Mouse (Mus musculus) c-Kit-negative CD71-positive TER-119-positive erythroid progenitor cells, embryonic 14.5 days (primary cell): ENCODE data around the gene Vps37b.

Experiments used
- DNase-seq: peaks from one replicate; pipeline ENCODE4 v3.0.0-alpha.2; 2013; ENCODE audit warnings: low read depth, low spot score

Gene Vps37b

GRCm38 (mm10) chr5:124024677-124025076 is 7.4 kb downstream of the Vps37b start:
- DNase-seq = no peak

DNA sequence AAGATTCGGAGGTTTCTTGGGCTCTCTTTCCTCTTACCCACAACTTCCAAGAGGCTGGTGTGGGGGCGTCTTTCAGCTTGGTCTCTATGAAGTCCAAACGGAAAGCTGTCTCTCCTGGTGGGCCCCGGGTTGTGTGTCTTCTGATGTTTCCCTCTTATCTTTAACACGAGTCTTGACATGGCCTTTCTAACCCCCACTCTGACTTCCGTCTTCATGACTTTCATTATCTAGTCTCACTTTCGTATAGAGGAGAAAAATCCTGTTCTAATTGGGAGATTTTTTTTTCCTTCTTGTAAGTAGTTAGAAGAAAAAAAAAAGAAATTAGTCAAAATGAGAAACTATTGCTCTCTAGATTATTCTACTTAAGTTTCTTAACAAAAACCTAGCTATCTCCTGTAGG is 9.7 kb downstream of the Vps37b start:
- DNase-seq = no peak

DNA sequence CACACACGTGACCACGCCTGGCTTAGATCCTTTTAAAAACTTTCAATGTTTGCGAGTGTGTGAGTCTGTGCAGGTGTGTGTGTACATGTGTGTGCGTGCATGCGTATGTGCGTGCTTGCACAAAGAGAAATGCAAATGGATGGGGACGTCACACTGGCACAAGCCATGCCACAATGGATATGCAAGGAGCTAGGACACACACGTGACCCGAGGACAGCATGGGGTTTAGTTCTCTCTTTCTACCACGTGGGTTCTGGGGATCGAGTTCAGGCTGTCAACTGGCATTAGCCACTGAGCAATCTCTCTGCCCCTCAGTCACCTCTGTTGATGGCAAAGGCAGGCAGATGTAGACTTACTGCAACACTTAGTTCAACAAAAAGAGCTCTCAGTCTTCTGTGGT is 10.4 kb downstream of the Vps37b start:
- no peak for DNase-seq

DNA sequence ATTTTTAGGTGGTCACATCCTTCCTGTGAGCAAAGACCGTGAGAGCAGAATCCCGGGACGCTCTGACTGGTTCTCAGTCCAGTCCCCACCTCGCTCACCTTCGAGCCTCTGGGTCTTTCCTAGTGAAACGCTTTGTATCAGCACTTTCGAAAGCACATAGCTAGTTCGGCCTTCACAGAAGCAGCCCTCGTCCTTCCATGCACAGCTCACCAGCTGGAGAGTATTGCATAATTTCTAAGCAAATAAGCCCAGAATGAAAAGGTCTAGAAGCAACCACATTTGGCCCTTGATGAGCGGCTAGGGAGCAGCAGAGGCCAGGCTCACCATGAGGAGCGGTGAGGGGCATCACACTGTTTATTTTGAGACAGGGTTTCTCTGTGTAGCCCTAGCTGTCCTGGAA is 10.9 kb downstream of the Vps37b start:
- no peak for DNase-seq

GRCm38 (mm10) chr5:124019348-124020216 is 12.5 kb downstream of the Vps37b start:
- no peak for DNase-seq

GRCm38 (mm10) chr5:124018651-124019050 is 13.4 kb downstream of the Vps37b start:
- no peak for DNase-seq

DNA sequence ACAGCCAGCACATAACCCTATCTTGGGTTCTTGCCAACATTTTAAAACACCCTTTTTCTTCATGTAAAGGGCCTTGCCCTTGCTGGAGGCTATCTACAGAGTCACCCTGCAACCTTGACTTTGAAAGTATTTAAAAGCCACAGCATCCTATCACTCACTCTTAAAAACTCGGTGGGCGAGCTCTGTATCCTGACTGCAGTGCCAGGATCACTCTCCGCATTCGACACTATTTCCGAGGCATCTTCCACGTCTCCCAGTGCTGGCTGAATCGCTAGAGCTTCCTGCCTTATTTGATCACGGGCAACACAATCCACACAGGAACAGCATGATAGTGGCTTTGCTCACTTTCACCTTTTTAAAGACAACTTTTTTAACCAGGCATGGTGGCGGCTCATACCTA is 14.1 kb downstream of the Vps37b start:
- DNase-seq = no peak

DNA sequence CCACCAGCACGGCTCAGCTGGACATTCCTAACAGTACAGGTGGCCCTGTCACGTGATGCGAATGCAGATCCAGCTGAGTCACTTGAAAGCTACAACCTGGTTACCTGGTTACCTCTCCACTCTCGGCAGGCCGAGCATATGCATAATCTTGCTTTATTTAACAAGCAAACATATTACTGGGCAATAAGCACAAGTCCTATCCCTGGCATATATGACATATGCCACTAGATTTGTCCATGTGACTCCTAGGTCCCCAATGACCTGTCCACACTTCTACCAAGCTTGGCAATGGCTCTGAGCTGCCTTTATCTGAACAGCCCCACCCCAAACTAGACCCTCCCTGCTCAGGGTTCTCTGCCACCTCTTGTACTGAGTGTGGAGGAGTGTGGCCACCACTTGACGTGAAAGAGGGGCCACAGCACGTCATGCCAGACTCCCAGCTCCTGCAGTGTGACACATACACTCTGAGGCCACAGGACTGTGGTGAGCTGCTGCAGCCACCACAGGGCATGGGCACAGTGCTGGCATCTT is 15.7 kb downstream of the Vps37b start:
- no peak for DNase-seq

GRCm38 (mm10) chr5:124015727-124016126 is 16.3 kb downstream of the Vps37b start:
- no peak for DNase-seq

DNA sequence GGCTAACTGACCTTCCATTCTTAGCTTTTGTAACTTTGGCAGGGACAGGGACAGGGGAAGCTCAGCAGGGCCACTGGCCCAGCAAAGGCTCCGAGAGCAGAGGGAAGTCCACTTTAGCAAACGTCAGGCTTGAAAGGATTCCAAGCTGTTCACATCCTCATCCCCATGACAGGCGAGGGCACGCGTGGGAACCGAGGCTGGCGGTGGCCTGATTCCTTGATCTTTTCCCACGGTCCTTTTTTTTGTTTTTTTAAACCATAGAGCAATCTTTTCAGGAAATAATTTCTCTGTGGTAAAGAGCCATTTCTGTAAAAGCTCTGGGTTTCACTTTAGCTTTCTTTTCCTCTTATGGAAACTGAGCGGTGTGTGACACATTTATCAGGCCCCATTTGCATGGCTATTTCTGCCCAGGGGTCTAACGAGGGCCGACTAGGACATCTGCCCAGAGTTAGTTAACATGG is 17.2 kb downstream of the Vps37b start:
- no peak for DNase-seq

DNA sequence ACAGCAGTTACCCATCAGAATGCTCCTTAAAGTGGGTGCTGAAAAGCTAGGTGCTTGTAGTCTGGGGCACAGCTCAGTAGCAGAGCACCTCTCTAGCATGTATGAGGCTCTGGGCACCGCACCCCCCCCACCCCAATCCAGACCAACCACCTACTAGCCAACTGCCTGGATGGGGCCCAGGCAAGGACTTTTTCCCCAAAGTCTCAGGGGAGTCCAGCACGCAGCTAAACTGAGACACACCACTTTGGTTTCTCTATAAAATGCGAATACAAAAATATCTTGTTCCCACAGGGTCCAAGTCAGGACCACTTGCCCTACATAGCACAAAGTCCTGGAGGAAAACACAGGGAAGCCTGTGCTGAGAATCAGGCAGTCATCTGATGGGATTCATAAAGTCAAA is 17.9 kb downstream of the Vps37b start:
- DNase-seq = no peak

- no peak for DNase-seq
Measured at GRCm38 (mm10) chr5:124013747-124014146, 18.3 kb downstream of the Vps37b start.

- DNase-seq = no peak
Measured at GRCm38 (mm10) chr5:124012885-124013284, 19.2 kb downstream of the Vps37b start.

DNA sequence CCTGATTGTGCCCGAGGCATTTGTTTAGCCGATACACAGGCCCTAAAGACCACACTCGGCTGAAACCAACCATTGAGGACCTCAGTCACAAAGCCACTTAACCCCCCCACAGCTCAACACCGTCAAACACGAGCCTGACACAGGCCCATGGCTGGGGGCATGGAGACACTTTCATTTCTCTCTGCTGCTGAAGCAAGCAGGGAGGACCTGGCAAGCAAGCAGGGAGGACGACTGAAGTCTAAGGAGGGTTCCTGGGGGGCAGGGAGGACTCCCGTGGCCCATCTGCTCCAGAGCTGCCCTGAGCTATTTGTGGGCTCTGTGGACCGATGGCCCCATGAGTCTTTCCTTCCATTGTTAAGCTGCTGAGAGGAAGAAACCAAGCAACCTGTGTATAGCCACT is 20.1 kb downstream of the Vps37b start:
- no peak for DNase-seq

- peak; percentile 50 for DNase-seq
Measured at GRCm38 (mm10) chr5:124010910-124011655, 21.0 kb downstream of the Vps37b start.

DNA sequence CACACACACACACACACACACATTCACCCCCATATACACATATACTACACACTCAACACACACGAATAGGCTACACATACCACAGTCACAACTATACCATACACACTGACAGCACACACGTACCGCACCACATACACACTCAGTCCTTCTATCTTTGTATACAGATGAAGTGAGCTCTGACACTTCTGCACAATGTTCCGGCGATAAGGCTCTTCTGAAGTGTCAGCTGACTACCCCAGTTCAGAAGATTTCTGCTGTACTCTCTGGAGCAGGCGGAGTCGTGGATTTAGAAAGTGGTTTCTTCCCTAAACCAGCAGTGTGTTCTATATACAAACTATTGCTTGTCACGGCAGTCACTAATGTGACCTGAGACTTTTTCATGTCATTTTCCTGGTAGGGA is 22.0 kb downstream of the Vps37b start:
- DNase-seq = peak; percentile 49

- no peak for DNase-seq
Measured at GRCm38 (mm10) chr5:124006891-124007491, 25.1 kb downstream of the Vps37b start.

DNA sequence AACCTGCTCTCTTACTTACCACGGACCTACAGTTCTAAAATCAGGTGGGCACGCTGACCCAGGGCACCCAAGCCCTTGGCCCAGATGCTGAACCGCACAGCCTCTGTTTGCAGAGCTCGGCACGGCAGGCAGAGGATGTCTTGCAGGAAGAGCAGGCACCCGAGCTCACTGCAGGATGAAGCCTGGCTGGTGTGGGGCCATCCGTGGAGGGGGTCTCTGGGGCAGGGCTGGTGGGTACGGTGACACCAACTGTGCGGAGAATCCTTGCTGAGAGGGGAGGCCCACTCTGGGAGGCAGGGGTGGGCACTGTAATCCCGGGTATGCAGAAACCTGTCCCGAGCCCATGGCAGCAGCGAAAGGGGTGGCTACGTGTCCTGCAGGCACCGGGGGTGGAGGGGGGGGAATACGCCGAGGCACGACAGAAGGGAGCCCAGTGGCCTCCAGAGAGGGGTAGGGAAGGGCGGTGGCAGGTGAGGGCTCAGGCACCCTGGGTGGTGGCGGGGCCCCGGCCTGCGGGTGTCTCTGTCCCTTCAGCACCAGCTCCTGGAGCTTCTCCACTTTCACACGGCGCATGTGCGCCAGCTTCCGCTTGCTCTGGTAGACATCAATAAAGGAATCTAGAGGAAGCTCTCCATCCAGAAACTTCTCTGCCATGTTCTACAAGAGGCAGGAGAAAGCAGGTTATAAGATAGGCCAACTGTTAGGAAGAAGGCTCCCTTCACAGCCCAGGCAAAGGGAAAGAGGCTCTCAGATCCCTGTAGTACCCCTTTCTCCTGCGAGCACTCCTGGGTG is 25.8 kb downstream of the Vps37b start:
- no peak for DNase-seq

DNA sequence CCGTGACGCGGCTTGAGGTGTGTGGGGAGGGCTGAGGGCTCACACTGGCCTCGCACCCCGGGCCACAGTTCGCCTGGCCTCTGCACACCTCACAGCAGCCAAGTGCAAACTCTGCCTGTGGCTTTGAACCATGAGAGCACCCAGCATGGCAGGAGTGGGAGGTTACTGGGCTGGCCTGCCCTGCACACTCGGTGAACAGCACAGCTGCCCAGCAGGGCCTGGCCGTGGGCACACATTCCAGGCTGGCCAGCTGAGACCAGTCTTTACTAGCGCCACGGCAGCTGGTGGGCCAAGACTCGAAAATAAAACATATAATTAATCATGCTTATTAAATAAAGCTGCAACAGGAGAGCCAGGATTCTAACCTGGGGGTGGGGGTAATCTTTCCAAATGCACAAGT is 26.5 kb downstream of the Vps37b start:
- DNase-seq = no peak

- DNase-seq = no peak
Measured at GRCm38 (mm10) chr5:124005151-124005500, 26.9 kb downstream of the Vps37b start.

- no peak for DNase-seq
Measured at GRCm38 (mm10) chr5:124004356-124005150, 27.5 kb downstream of the Vps37b start.
